Mouse (Mus musculus): ENCODE data around the gene Rtbdn.

DNA sequence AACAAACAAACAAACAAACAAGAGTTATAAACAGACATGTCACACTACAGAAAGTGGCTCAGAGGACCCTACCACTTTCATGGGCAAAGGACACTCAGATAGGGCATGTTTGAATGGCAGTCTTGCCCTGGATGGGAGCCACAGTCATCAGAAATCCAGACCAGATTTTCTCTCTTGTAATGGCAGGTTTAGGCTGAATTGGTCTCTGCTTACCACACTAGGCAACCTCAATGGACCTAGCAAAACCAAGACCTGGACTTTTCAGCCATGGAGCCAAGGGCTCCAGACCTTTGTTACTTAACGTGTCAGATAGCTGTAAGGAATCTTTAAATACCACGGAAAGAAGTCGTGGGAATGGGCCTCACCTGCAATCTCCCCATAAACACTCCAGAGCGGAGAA is 3.1 kb upstream of the Rtbdn start:
- TF ChIP-seq CTCF (IDR thresholded peaks at IDR 0.05; ENCODE audit: borderline replicate concordance, control insufficient read depth, extremely low read depth, insufficient read depth, low read length, poor library complexity), result no peak
- no peak for TF ChIP-seq POLR2A (IDR thresholded peaks at IDR 0.05; ENCODE audit: control insufficient read depth, extremely low read depth, insufficient read depth, low read length, poor library complexity)

Data from thymus, adult 2 months (tissue).